Mouse (Mus musculus) cerebellum, adult 2 months (tissue): ENCODE measurements around the gene BC061212.
"Not testable (repeated sequence)": the region's sequence is repeated elsewhere in the genome, so short reads cannot be mapped to it uniquely, and the experiment has no call there.

Source experiments
- CTCF ChIP-seq: fragments of 200-500 bp; IDR thresholded peaks from 2 replicates; pipeline ENCODE4 v1.5.1; 2011; ENCODE audit warnings: low read depth, mild to moderate bottlenecking, control low read depth, low read length, moderate library complexity, borderline replicate concordance; ENCODE audit not compliant: insufficient read depth
- POLR2A ChIP-seq: fragments of 200-500 bp; IDR thresholded peaks from 2 replicates; pipeline ENCODE4 v1.6.1; 2011; ENCODE audit warnings: low read length, control low read depth, borderline replicate concordance; ENCODE audit not compliant: insufficient read depth

- TF ChIP-seq CTCF, POLR2A: not testable (repeated sequence)
Measured at GRCm38 (mm10) chr5:94070445-94070844, at the start of gene BC061212.
